14 mouse cellular contexts compared by ENCODE assay signal in genomic region chr17:83978858-83979470, GRCm38 (mm10).
DNase-seq lines count a peak whose midpoint lies in the region; ATAC-seq and TF ChIP-seq lines count a peak whose summit lies in the region.
"Had no signal": no experiment of that assay in that cellular context is flagged by ENCODE, and none has a peak within 500 bp of the region (broad histone marks: within the 10 kb centered on the region; RNA-seq: fewer than 3 reads in every experiment).

No protein-coding gene starts in this region.

- no peak for DNase-seq in hindbrain, embryonic 10.5 days (ENCODE audit: low spot score)
- DNase-seq in hindbrain, postnatal 0 days (ENCODE audit: low spot score): no peak
- no peak for DNase-seq in stomach, postnatal 0 days (ENCODE audit: low spot score)
- no peak for DNase-seq in c-Kit-positive CD71-positive TER-119-positive erythroid progenitor cells, embryonic 14.5 days (ENCODE audit: low spot score)
- DNase-seq in adrenal gland, postnatal 14 days: no peak
- no peak for DNase-seq in cerebellum, adult 18-20 months
- DNase-seq: adrenal gland, postnatal 25 days; right cerebral cortex, postnatal 4 days; thymus, postnatal 36 days had no signal

- WGBS in hindbrain, embryonic 10.5 days: 58% methylated on average over 7 of the region's 7 CpGs
- WGBS in hindbrain, postnatal 0 days: 67% methylated on average over 7 of the region's 7 CpGs
- 72% methylated on average over 7 of the region's 7 CpGs for WGBS in stomach, embryonic 15.5 days
- 71% methylated on average over 7 of the region's 7 CpGs for WGBS in stomach, postnatal 0 days

- no peak for TF ChIP-seq CTCF in hindbrain, postnatal 0 days (IDR thresholded peaks at IDR 0.05; ENCODE audit: low read depth)
- TF ChIP-seq CTCF in stomach, postnatal 0 days (IDR thresholded peaks at IDR 0.05; ENCODE audit: low read depth): no peak
- no peak for TF ChIP-seq CTCF in embryonic fibroblast, embryonic 13.5 days (IDR thresholded peaks at IDR 0.05; ENCODE audit: borderline replicate concordance, insufficient read depth, low read length)

- H3K4me3 ChIP-seq in hindbrain, embryonic 10.5 days: no peak overlapping the region
- no peak overlapping the region for H3K4me3 ChIP-seq in hindbrain, postnatal 0 days (ENCODE audit: low read length)
- no peak overlapping the region for H3K4me3 ChIP-seq in stomach, embryonic 15.5 days (replicated peaks)
- no peak overlapping the region for H3K4me3 ChIP-seq in stomach, postnatal 0 days (ENCODE audit: low read depth, low read length)
- no peak overlapping the region for H3K4me3 ChIP-seq in embryonic fibroblast, embryonic 13.5 days (ENCODE audit: insufficient read depth, low read length)
- H3K4me3 ChIP-seq: layer of hippocampus, adult 2 months; liver, embryonic 15.5 days had no signal

- H3K27me3 ChIP-seq in hindbrain, embryonic 10.5 days (ENCODE audit: insufficient read depth, poor library complexity, severe bottlenecking): no peaks in the 10 kb centered on the region
- H3K27me3 ChIP-seq in hindbrain, postnatal 0 days (ENCODE audit: insufficient read depth, low read length): no peaks in the 10 kb centered on the region
- no peaks in the 10 kb centered on the region for H3K27me3 ChIP-seq in stomach, embryonic 15.5 days (replicated peaks)
- no peaks in the 10 kb centered on the region for H3K27me3 ChIP-seq in stomach, postnatal 0 days (ENCODE audit: control insufficient read depth, insufficient read depth, low read length)
- H3K27me3 ChIP-seq: liver, embryonic 15.5 days had no signal

- ATAC-seq in hindbrain, postnatal 0 days: no peak
- no peak for ATAC-seq in stomach, embryonic 15.5 days (ENCODE audit: insufficient read depth, low FRiP score, low read depth)
- ATAC-seq in stomach, postnatal 0 days (ENCODE audit: low FRiP score, low TSS enrichment): no peak
- ATAC-seq: intestine, embryonic 16.5 days had no signal

- peak overlapping the region; percentile 54 for H3K27ac ChIP-seq in hindbrain, embryonic 10.5 days
- no peak overlapping the region for H3K27ac ChIP-seq in hindbrain, postnatal 0 days
- H3K27ac ChIP-seq in stomach, embryonic 15.5 days: 0 out of 2 replicates have a peak overlapping the region, but pooled peaks have one; percentile 16
- no peak overlapping the region for H3K27ac ChIP-seq in stomach, postnatal 0 days (replicated peaks)
- H3K27ac ChIP-seq in embryonic fibroblast, embryonic 13.5 days (ENCODE audit: insufficient read depth, low read length): peak overlapping the region; percentile 69
- H3K27ac ChIP-seq: layer of hippocampus, adult 2 months; liver, embryonic 15.5 days had no signal

- H3K4me2 ChIP-seq in hindbrain, postnatal 0 days (ENCODE audit: low read depth, low read length): no peak overlapping the region
- H3K4me2 ChIP-seq in stomach, embryonic 15.5 days: no peak overlapping the region
- H3K4me2 ChIP-seq in stomach, postnatal 0 days (replicated peaks; ENCODE audit: low read depth): no peak overlapping the region
- H3K4me2 ChIP-seq: liver, embryonic 15.5 days had no signal

- H3K9me3 ChIP-seq in hindbrain, embryonic 10.5 days: no peaks in the 10 kb centered on the region
- H3K9me3 ChIP-seq in hindbrain, postnatal 0 days (ENCODE audit: low read length): no peaks in the 10 kb centered on the region
- no peaks in the 10 kb centered on the region for H3K9me3 ChIP-seq in stomach, embryonic 15.5 days
- no peaks in the 10 kb centered on the region for H3K9me3 ChIP-seq in stomach, postnatal 0 days (ENCODE audit: control insufficient read depth, low read length)
- H3K9me3 ChIP-seq: liver, embryonic 15.5 days had no signal

- no peak overlapping the region for H3K9ac ChIP-seq in hindbrain, postnatal 0 days (replicated peaks; ENCODE audit: low read length)
- H3K9ac ChIP-seq in stomach, embryonic 15.5 days: no peak overlapping the region
- H3K9ac ChIP-seq in stomach, postnatal 0 days (ENCODE audit: low read length): no peak overlapping the region
- H3K9ac ChIP-seq: liver, embryonic 15.5 days had no signal

- H3K4me1 ChIP-seq in hindbrain, embryonic 10.5 days (replicated peaks): peaks cover 42% of the 10 kb centered on the region
- peaks cover 10% of the 10 kb centered on the region; the same call in 1 of the 2 replicates for H3K4me1 ChIP-seq in hindbrain, postnatal 0 days (ENCODE audit: insufficient read depth, low read length)
- peaks cover 27% of the 10 kb centered on the region for H3K4me1 ChIP-seq in stomach, embryonic 15.5 days
- peaks cover 8% of the 10 kb centered on the region; the same call in 1 of the 2 replicates for H3K4me1 ChIP-seq in stomach, postnatal 0 days (replicated peaks; ENCODE audit: control insufficient read depth, insufficient read depth)
- peaks cover 18% of the 10 kb centered on the region for H3K4me1 ChIP-seq in embryonic fibroblast, embryonic 13.5 days (ENCODE audit: control insufficient read depth, insufficient read depth, low read length)

- no peak for TF ChIP-seq EP300 in stomach, postnatal 0 days (optimal IDR thresholded peaks at IDR 0.05)

- TF ChIP-seq POLR2A in embryonic fibroblast, embryonic 13.5 days (IDR thresholded peaks at IDR 0.05; ENCODE audit: low read depth, low read length): no peak

- H3K36me3 ChIP-seq in hindbrain, embryonic 10.5 days: no peaks in the 10 kb centered on the region
- no peaks in the 10 kb centered on the region for H3K36me3 ChIP-seq in hindbrain, postnatal 0 days (ENCODE audit: insufficient read depth, low read length)
- no peaks in the 10 kb centered on the region for H3K36me3 ChIP-seq in stomach, embryonic 15.5 days
- no peaks in the 10 kb centered on the region for H3K36me3 ChIP-seq in stomach, postnatal 0 days (ENCODE audit: control insufficient read depth, insufficient read depth, low read length)
- H3K36me3 ChIP-seq: liver, embryonic 15.5 days had no signal

Comparison
In these comparisons a context has a peak if more than half of its experiments do, and no peak if none do; other contexts are left out.
1. H3K27ac ChIP-seq: peak in hindbrain, embryonic 10.5 days (single experiment), stomach, embryonic 15.5 days (single experiment) and embryonic fibroblast, embryonic 13.5 days (single experiment); none in hindbrain, postnatal 0 days (single experiment) and stomach, postnatal 0 days (single experiment).